Mouse (Mus musculus) kidney, postnatal 14 days (tissue): Measurements from ENCODE around the gene March11.

ENCODE experiments used
- DNase-seq: peaks from one replicate; pipeline ENCODE4 v3.0.0; 2022; ENCODE audit warnings: mixed read lengths

The March11 gene

GRCm38 (mm10) chr15:26374946-26375345, 66.1 kb downstream of the March11 start:
- no peak for DNase-seq

DNA sequence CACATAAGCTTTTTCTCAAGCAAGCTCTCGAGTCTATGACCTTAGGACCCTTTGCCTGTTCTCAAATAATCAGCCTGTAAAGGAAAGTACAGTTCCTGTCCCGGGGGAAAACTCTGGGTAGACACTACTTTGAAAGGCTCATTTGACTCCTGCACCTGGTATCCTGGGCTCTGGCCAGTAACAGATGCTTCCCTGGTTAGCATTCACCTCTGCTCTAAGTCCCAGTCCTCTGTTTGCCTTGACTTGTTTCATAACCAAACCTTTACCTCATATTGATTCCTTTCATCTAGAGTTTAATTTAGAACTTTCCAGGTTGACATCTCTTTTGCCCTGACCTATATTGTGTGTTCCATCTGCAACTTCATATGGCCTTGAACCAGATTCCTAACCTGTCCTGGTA, 68.5 kb downstream of the March11 start:
- DNase-seq: no peak

DNA sequence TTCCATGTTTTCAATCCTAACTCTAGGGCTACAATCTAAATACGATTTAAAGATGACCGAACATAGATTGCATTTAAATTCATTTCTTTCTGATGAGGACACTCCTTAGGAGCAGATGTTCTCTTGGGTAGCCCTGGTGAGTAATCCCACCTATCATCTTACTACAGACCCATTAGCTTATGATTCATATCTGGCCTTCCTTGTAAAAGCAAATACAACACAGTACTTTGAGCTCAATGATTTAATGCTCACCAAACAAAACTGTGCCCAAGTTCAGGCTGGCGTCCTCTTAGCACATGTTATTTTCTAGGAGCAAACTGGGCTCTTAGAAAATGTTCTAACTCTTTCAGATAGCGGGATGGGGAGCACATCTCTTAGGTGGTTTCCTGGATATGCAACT, 70.0 kb downstream of the March11 start:
- DNase-seq: no peak

- DNase-seq: no peak
Observed at GRCm38 (mm10) chr15:26379831-26380230, 71.0 kb downstream of the March11 start.

DNA sequence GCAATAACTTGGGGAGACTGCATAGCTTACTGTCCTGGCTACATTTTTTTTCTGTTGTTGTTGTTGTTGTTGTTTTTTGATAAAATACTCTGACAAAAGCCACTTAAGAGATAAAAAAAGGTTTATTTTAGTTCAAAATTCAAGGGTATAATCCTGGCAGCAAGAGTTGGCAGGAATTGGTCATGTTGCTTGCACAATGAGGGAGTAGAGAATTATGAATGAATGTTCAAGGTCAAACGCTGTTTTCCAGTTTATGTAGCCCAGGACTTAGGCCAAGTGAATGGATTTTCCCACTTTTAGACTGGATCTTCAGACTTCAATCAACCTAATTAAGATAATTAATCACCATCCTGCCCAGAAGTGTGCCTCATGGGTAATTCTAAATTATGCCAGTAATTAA, 72.0 kb downstream of the March11 start:
- DNase-seq: no peak

GRCm38 (mm10) chr15:26390001-26390400, 81.2 kb downstream of the March11 start:
- DNase-seq: no peak

GRCm38 (mm10) chr15:26396556-26396955, 87.7 kb downstream of the March11 start:
- DNase-seq: no peak

DNA sequence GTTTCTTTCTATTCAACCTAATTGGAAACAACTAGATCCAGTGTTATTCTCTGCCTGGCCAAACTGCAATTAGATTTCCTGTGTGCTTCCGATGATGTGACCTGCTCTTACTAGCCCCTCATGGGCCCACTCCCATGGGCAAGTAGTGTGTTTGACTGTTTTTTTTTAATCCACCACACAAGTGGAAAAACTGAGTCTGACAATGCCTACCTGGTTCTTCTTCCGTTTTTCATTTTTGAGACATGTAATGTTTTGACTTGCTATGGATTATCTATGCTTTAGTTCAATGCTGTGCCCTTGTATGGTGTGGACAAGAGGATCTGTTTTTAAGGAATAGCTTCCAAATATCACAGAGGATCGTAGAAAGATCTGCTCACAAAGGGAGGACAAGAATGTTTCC, 116.4 kb downstream of the March11 start:
- no peak for DNase-seq

DNA sequence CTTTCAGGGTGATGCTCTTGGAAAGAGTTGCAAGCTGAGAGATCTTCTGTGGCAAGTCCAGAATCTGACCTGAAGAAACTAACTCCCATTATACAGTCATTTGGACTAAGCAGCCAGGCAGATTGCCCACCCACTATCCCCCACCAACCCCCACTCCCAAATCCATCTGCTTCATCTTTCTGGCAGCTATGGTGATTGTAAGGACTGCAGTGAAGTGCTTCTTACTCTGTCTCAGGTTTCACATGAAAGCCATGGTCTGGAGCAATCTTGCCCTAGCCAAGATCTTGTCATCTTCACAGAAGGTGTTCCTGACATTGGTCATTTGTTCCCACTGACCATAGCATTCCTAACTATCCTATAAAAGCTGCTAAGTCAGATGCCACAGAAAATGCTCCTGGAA, 117.4 kb downstream of the March11 start:
- no peak for DNase-seq

GRCm38 (mm10) chr15:26430565-26430964, 121.7 kb downstream of the March11 start:
- no peak for DNase-seq

- DNase-seq: no peak
Observed at GRCm38 (mm10) chr15:26432676-26433075, 123.8 kb downstream of the March11 start.

- no peak for DNase-seq
Observed at GRCm38 (mm10) chr15:26435725-26436124, 126.9 kb downstream of the March11 start.

DNA sequence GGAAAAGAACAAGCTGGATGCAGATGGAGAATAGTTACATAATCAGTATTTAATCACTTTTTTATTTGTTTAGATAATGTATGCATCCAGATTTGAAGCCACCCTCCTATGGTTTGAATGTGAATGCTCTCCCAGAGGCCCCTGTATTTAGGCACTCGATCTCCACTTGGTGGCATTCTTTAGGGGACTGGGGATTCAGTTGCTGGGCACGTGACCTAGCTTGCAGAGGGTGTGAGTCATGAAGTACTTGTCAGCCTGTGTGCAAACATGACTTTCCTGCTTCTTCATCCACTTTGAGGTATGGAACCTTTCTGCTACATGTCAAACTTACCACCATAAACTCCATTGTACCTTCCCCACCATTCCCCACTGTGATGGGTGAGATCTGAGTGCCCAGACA, 128.3 kb downstream of the March11 start:
- no peak for DNase-seq
